Comparison of ENCODE assay signal across 12 mouse cellular contexts in genomic region chr10:77145946-77146345, GRCm38 (mm10).
"Had no signal": no experiment of that assay in that cellular context is flagged by ENCODE, and none has a peak within 500 bp of the region (broad histone marks: within the 10 kb centered on the region; RNA-seq: fewer than 3 reads in every experiment).

No protein-coding gene starts in this region.

- H3K9ac ChIP-seq: limb, embryonic 15.5 days; liver, embryonic 14.5 days; midbrain, embryonic 13.5 days; neural tube, embryonic 15.5 days had no signal

- H3K27ac ChIP-seq: limb, embryonic 15.5 days; liver, embryonic 14.5 days; midbrain, embryonic 13.5 days; neural tube, embryonic 15.5 days; stomach, postnatal 0 days had no signal

- H3K27me3 ChIP-seq: limb, embryonic 15.5 days; midbrain, embryonic 13.5 days; neural tube, embryonic 15.5 days had no signal

- DNase-seq: kidney, adult 11 months; kidney, postnatal 25 days; layer of hippocampus, adult 9-11 months; layer of hippocampus, postnatal 36 days; lung, adult 18-20 months; lung, postnatal 14 days had no signal

- H3K4me2 ChIP-seq: limb, embryonic 15.5 days; midbrain, embryonic 13.5 days; neural tube, embryonic 15.5 days had no signal

- H3K36me3 ChIP-seq: limb, embryonic 15.5 days; midbrain, embryonic 13.5 days; neural tube, embryonic 15.5 days had no signal

- H3K4me3 ChIP-seq: limb, embryonic 15.5 days; midbrain, embryonic 13.5 days; myocyte; neural tube, embryonic 15.5 days had no signal

- H3K9me3 ChIP-seq: limb, embryonic 15.5 days; midbrain, embryonic 13.5 days; neural tube, embryonic 15.5 days had no signal

- ATAC-seq: midbrain, embryonic 13.5 days had no signal
